Mouse (Mus musculus) cerebellum, adult 18-20 months (tissue): ENCODE measurements at regions not wholly inside any gene's neighbourhood (a gene's known extent, or its start where the extent isn't known, plus 50 kb on each side); places are given as distances from the start of the nearest gene placed in this dataset.

Experiments used
- DNase-seq, 2 experiments: peaks; one replicate each; pipeline ENCODE4 v3.0.0; 2021

DNA sequence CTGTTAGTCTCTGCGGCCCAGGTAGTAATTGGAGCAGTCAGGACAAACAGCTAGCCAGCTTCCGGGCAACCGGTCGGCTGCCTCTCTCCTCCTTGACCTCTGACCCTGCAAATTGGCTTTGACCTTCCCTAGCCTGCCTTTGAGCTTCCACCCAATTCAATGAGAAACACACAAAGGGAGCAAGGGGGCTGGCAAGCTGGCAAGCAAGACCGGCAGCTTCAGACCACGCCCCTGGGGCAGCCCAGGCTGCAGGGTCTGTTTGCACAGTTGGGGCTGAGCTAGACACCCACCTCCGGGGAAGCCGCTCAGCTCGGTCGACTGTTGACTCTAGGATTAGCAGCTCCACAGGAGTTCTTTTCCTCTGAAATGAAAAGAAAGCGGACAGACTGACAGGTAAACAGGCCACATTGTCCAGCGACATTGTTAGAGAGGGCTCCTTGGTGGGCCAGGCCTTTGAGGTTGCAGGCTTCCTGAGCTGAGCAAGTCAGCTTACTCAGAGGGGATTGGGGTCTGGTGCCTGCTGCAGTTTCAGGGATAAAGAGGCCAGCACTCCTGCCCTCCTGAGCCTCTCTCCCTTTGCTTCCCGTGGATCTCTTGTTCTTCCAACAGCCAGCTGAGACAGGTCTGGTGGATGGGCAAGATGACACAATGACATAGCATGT is 116.6 kb downstream of the Inhbb start:
- DNase-seq: no peak

- DNase-seq: no peak
Observed at GRCm38 (mm10) chr1:119304470-119304980, 117.5 kb downstream of the Inhbb start.

DNA sequence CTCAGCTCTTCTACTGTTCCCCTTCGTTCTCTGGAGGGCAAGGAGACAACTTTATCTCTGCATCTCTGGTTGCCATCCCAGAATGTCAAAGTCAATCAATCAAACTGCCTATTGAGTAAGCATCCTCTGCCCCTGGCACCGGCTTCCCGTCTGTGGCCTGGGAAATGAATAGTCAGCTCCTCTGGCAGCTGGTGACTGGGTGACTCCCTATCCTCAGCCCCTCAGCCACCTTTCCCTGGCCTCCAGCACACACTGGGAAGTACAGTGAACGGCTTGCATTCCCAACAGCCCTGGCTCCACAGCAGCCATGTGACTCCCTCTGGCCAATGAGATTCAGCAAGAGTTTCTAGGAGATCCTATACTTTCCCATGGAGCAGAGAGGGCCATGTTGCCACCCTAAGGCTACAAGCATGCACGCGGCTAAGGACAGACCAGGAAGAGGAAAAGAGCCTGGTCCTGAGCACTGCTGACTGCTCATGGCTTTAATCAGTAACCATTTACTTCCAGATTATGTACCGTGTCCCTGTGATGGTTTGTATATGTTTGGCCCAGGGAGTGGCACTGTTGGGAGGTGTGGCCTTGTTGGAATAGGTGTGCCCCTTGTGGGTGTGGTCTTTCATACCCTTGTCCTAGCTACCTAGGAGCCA is 119.6 kb downstream of the Inhbb start:
- no peak for DNase-seq

DNA sequence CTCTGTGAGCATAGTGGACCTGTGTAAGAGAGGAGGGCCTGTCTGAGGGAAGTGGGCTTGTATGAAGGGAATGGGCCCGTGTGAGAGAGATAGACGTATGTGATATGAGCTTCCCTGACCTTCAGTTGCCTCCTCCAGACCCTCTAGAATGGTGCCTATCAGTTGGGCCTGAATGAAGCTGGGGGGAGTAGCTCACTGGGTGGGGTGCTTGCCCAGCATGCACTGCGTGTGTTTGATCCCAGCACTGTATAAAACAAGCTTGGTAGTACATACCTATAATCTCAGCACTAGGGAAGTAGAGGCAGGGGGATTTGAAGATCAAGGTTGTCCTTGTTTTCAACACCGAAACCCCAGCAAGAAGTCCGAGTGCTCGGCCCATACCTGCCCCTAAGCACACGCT is 120.1 kb downstream of the Inhbb start:
- no peak for DNase-seq

GRCm38 (mm10) chr1:119301258-119301657 is 120.8 kb downstream of the Inhbb start:
- DNase-seq: no peak

- no peak for DNase-seq
Observed at GRCm38 (mm10) chr1:119299842-119300752, 122.0 kb downstream of the Inhbb start.

GRCm38 (mm10) chr1:119298696-119299230 is 123.3 kb downstream of the Inhbb start:
- no peak for DNase-seq

GRCm38 (mm10) chr1:119295121-119295520 is 126.9 kb downstream of the Inhbb start:
- DNase-seq: peak; percentile 28 to 38

GRCm38 (mm10) chr1:119293839-119294238 is 128.2 kb downstream of the Inhbb start:
- peak in 1 of 2 experiments; percentile 14 for DNase-seq

DNA sequence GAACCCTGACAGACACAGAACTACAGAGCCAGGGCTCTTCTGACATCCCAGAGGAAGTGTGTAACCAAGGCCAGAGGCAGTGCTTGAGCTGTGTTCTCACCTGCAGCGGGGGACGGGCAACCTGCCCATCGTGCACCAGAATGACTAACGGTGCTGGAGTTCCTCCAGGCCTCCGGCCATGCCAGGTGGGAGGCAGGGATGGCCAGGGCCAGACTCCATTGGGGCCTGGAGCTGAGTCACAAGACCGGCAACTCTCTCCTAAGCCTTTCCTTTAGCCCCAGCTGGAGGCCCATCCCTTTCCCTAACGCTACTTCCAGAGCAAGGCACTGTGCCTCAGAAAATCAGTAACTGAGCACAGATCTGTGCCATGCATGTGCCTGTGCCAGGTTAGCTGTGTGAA is 129.8 kb downstream of the Inhbb start:
- peak; percentile 98 to 99 for DNase-seq

- DNase-seq: peak in 1 of 2 experiments; percentile 18
Observed at GRCm38 (mm10) chr1:119290165-119290916, 131.7 kb downstream of the Inhbb start.

- no peak for DNase-seq
Observed at GRCm38 (mm10) chr1:119289516-119290164, 132.4 kb downstream of the Inhbb start.

DNA sequence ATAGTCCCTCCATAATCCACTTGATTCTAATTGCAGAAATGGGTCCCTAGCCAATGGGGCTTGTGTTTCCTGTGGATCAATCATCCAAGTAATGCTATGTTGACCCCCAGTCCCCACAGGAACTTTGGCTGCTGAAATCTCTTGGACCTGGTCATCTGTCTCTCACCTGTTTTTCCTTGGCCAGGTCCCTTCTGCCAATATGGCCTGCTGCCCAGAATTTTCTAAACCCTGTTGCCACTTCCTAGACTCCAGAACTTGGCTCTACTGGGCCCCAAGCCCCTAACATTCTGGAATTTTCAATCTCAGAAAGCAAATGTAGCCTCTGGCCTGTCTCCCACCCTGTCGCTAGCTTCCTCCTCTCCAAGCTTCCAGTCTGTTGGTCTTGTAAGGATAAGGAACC is 139.6 kb downstream of the Inhbb start:
- DNase-seq: no peak

DNA sequence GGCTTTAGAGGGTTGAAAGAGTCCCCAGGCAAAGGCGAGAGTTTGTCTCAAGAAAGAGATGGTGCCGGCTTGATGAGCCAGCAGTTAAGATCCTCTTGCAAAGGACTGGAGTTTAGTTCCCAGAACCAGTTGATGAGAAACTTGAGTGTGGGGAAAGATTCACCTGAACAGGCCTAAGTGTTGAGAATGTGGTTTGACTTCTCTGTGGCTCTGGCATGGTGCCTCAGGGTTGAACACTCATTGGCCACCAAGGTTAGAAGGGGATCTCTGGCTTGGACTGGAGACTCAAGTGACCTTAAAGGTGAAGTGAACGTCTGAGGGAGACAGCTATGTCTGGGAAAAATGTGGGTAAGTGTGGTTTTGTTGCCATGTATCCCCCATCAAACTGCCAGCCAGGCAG is 142.8 kb downstream of the Inhbb start:
- DNase-seq: no peak

- DNase-seq: no peak
Observed at GRCm38 (mm10) chr1:119278528-119279201, 143.4 kb downstream of the Inhbb start.

DNA sequence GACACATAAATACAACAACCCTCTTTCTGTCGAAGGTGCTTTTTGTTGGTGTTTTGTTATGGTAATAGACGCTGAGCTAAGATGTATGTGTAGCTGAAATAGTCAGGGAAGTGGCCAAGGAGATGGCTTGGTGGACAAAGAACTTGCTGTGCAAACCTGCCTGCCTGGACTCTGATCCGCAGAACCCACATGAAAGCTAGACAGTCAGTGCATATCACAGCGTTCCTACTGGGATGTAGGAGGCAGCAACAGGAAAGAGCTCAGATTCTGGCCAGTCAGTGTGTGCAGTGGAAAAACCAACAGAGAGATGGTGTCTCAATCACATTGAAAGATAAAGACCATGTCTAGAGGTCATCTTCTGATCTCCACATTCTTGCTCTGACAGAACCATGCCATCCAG is 144.1 kb downstream of the Inhbb start:
- no peak for DNase-seq

DNA sequence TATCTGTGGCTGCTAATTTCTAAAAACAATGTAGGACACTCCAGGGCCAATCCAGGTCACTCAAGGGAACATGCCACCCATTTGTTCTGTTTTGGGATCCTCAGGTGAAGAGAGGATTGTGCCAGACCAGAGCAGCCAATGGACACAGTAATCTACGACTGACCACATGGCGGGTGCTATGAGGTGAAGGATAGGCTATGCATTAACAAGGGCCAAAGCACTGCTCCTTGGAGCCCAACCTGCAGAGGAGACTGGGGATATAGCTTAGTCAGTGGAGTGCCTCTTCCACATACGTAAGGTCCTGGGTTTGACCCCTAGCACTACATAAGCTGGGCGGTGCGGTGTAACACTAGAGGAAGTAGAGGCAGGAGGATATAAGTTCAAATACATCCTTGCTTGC is 156.0 kb downstream of the Inhbb start:
- DNase-seq: no peak

DNA sequence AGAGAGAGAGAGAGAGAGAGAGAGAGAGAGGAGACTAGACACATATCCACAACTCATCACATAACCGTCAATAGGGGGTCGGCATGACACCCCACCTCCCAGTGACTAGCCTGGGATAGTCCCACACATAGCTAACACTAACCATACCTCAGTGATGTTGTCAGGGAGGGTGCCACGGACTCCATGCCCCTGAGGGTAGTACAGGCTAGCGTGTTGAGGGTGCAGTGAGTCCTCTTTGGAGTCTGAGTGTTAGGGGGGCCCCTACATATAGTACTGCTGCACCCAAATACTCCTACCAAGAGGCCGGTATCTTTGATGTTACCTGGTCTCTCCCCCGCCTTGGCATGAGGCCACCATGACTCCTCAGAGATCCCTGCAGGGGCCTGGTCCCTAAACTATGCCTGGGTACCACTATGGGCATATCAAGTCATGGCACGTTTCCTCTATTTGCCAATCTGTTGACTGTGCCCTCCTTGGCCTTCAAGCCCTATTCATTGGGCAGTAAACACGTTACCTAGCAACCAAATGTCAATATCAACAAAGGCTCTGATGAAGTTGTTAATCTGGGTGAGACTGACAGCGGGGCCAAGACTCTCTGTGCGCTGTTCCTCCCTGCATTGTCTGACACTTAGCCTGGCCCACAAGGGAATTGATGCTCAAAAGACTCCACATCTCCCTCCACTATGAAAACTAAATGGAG is 156.7 kb downstream of the Inhbb start:
- no peak for DNase-seq

GRCm38 (mm10) chr1:119259455-119259854 is 162.6 kb downstream of the Inhbb start:
- DNase-seq: no peak

- peak; percentile 80 to 81 for DNase-seq
Observed at GRCm38 (mm10) chr1:119256769-119257168, 165.3 kb downstream of the Inhbb start.

GRCm38 (mm10) chr1:119256097-119256473 is 166.0 kb downstream of the Inhbb start:
- peak; percentile 24 for DNase-seq
